Mouse (Mus musculus): ENCODE measurements around the gene Ankub1.

DNA sequence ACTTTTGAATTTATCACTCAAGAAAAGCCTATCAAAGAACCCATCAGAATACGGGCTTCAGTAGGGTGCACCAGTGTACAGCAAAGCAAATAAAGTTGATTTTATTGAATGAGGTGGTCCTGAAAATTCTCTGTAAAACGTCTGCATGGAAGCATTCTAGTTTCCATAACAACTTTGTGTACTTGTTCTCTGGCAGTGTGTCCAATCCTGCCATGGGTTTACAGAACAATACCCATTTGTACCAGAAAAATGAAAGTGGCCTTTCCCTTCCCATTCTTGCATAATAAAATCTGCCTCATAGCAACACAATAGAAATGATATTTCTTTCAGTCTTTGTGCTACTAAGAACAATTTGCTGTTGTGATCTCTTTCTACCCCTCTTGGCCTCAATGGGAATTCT, at the start of gene Ankub1:
- TF ChIP-seq CTCF (IDR thresholded peaks at IDR 0.05; ENCODE audit: low read depth) (no peak), EP300 (IDR thresholded peaks at IDR 0.05; ENCODE audit: low read depth) (no peak)

Measured in heart, postnatal 0 days (tissue).